ENCODE assay signal across 17 mouse cellular contexts in the genomic region with DNA sequence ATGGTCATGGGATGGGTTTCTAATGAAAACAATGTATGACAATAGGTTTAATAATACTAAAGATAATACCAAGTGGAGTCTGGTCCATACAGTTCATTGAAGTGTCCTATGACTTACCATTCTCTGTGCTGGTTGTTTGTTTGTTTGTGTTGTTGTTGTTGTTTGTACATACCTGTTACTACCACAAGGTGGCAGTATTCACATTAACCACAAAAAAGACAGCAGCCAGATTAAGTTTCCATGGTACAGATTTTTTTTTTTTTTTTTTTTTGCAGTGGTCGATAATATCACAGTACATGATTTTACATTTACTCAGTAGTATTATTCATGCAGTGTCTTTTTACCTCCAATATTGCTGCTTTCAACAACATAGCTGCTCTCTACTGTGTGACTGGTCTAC. TPM values are rescaled to one million over a fixed set of nuclear protein-coding genes. Genes with fewer than 3 reads are reported as not detected.
DNase-seq lines count a peak whose midpoint lies in the region; ATAC-seq and TF ChIP-seq lines count a peak whose summit lies in the region.
"Had no signal": no experiment of that assay in that cellular context is flagged by ENCODE, and none has a peak within 500 bp of the region (broad histone marks: within the 10 kb centered on the region; RNA-seq: fewer than 3 reads in every experiment).

No protein-coding gene starts in this region.

- H3K4me2 ChIP-seq in hindbrain, postnatal 0 days (ENCODE audit: low read depth, low read length) = no peak overlapping the region
- no peak overlapping the region for H3K4me2 ChIP-seq in hindbrain, embryonic 12.5 days (replicated peaks)
- no peak overlapping the region for H3K4me2 ChIP-seq in lung, postnatal 0 days (replicated peaks; ENCODE audit: low read depth, low read length)
- H3K4me2 ChIP-seq: embryonic facial prominence, embryonic 15.5 days; forebrain, embryonic 12.5 days; hindbrain, embryonic 15.5 days; midbrain, embryonic 12.5 days had no signal

- no peak for ATAC-seq in hindbrain, postnatal 0 days
- no peak for ATAC-seq in hindbrain, embryonic 12.5 days (ENCODE audit: low FRiP score)
- ATAC-seq in lung, postnatal 0 days = no peak

- H3K4me3 ChIP-seq in hindbrain, postnatal 0 days (ENCODE audit: low read length) = no peak overlapping the region
- no peak overlapping the region for H3K4me3 ChIP-seq in hindbrain, embryonic 12.5 days
- H3K4me3 ChIP-seq in lung, postnatal 0 days (ENCODE audit: low read depth, low read length) = no peak overlapping the region
- no peak overlapping the region for H3K4me3 ChIP-seq in MEL (ENCODE audit: control insufficient read depth in 1 of 2, insufficient read depth in 1 of 2, low read depth in 2 of 2, low read length in 2 of 2)
- H3K4me3 ChIP-seq: embryonic facial prominence, embryonic 15.5 days; forebrain, embryonic 12.5 days; hindbrain, embryonic 15.5 days; midbrain, embryonic 12.5 days had no signal

- peak; percentile 31 for DNase-seq in hindbrain, postnatal 0 days (ENCODE audit: low spot score)
- peak; percentile 28 for DNase-seq in lung, postnatal 0 days (ENCODE audit: low spot score)
- no peak for DNase-seq in lung, postnatal 36 days
- DNase-seq in MEL (ENCODE audit: low read depth, low spot score) = no peak
- peak; percentile 47 for DNase-seq in retina, embryonic 14.5 days (ENCODE audit: low spot score)
- no peak for DNase-seq in spleen, adult 18-20 months
- no peak for DNase-seq in heart, postnatal 10 days
- DNase-seq: cerebellum, adult 18-20 months; gastrocnemius, postnatal 25 days; kidney, postnatal 14 days; thymus, postnatal 25 days had no signal

- TF ChIP-seq CTCF in hindbrain, postnatal 0 days (IDR thresholded peaks at IDR 0.05; ENCODE audit: low read depth) = peak; percentile 66
- peak; percentile 68 for TF ChIP-seq CTCF in lung, postnatal 0 days (IDR thresholded peaks at IDR 0.05)
- TF ChIP-seq CTCF in MEL (IDR thresholded peaks at IDR 0.05 in 2 of 3, conservative IDR thresholded peaks at IDR 0.05 in 1 of 3; ENCODE audit: control insufficient read depth in 1 of 3, insufficient read depth in 1 of 3, low read depth in 2 of 3, low read length in 3 of 3, poor library complexity in 1 of 3, severe bottlenecking in 1 of 3) = peak; percentile 8 to 43 (median 28); a peak in 4 of 6 replicates

- no peaks in the 10 kb centered on the region for H3K36me3 ChIP-seq in hindbrain, postnatal 0 days (ENCODE audit: insufficient read depth, low read length)
- no peaks in the 10 kb centered on the region for H3K36me3 ChIP-seq in hindbrain, embryonic 12.5 days
- H3K36me3 ChIP-seq in lung, postnatal 0 days (ENCODE audit: insufficient read depth, low read length) = no peaks in the 10 kb centered on the region
- H3K36me3 ChIP-seq in MEL (ENCODE audit: control insufficient read depth in 1 of 2, insufficient read depth in 2 of 2, low read length in 2 of 2) = no peaks in the 10 kb centered on the region
- H3K36me3 ChIP-seq: embryonic facial prominence, embryonic 15.5 days; forebrain, embryonic 12.5 days; hindbrain, embryonic 15.5 days; midbrain, embryonic 12.5 days had no signal

- no peak for TF ChIP-seq POLR2A in MEL (IDR thresholded peaks at IDR 0.05; ENCODE audit: control insufficient read depth in 1 of 2, insufficient read depth in 1 of 2, low read depth in 1 of 2, low read length in 2 of 2, poor library complexity in 1 of 2)

- TF ChIP-seq EP300 in lung, postnatal 0 days (IDR thresholded peaks at IDR 0.05) = no peak
- no peak for TF ChIP-seq EP300 in MEL (IDR thresholded peaks at IDR 0.05; ENCODE audit: low read depth in 1 of 2, low read length in 2 of 2)

- peak; percentile 27 for TF ChIP-seq RAD21 in MEL (IDR thresholded peaks at IDR 0.05; ENCODE audit: low read depth, low read length)

- 44% methylated on average over 1 of the region's 1 CpGs for WGBS in hindbrain, postnatal 0 days
- WGBS in hindbrain, embryonic 12.5 days = 53% methylated on average over 1 of the region's 1 CpGs
- WGBS in lung, postnatal 0 days = 27% methylated on average over 1 of the region's 1 CpGs

- no peak overlapping the region for H3K9ac ChIP-seq in hindbrain, postnatal 0 days (replicated peaks; ENCODE audit: low read length)
- H3K9ac ChIP-seq in hindbrain, embryonic 12.5 days = no peak overlapping the region
- no peak overlapping the region for H3K9ac ChIP-seq in lung, postnatal 0 days (replicated peaks; ENCODE audit: low read depth)
- H3K9ac ChIP-seq in MEL (ENCODE audit: control insufficient read depth, low read depth, low read length, poor library complexity, severe bottlenecking) = no peak overlapping the region
- H3K9ac ChIP-seq: embryonic facial prominence, embryonic 15.5 days; forebrain, embryonic 12.5 days; hindbrain, embryonic 15.5 days; midbrain, embryonic 12.5 days had no signal

- no peaks in the 10 kb centered on the region for H3K4me1 ChIP-seq in hindbrain, postnatal 0 days (ENCODE audit: insufficient read depth, low read length)
- no peaks in the 10 kb centered on the region for H3K4me1 ChIP-seq in hindbrain, embryonic 12.5 days
- H3K4me1 ChIP-seq in lung, postnatal 0 days (ENCODE audit: insufficient read depth, low read depth, low read length) = no peaks in the 10 kb centered on the region
- H3K4me1 ChIP-seq in MEL (ENCODE audit: control insufficient read depth in 1 of 2, insufficient read depth in 2 of 2, low read length in 2 of 2) = no peaks in the 10 kb centered on the region
- H3K4me1 ChIP-seq: embryonic facial prominence, embryonic 15.5 days; forebrain, embryonic 12.5 days; hindbrain, embryonic 15.5 days; midbrain, embryonic 12.5 days had no signal

- H3K79me2 ChIP-seq in MEL (ENCODE audit: control insufficient read depth, insufficient read depth, low read length, poor library complexity) = no peaks in the 10 kb centered on the region

- intact Hi-C loops in heart, postnatal 10 days (cut with DNase I) = loop anchor here (2.0 to 5.0 kb wide), 3 partner anchors 43 to 191 kb away; no protein-coding TSS in a partner anchor

- no peaks in the 10 kb centered on the region for H3K9me3 ChIP-seq in hindbrain, postnatal 0 days (ENCODE audit: low read length)
- no peaks in the 10 kb centered on the region for H3K9me3 ChIP-seq in hindbrain, embryonic 12.5 days (replicated peaks)
- H3K9me3 ChIP-seq in lung, postnatal 0 days (ENCODE audit: low read length) = no peaks in the 10 kb centered on the region
- H3K9me3 ChIP-seq in MEL (replicated peaks; ENCODE audit: insufficient read depth, low read length) = no peaks in the 10 kb centered on the region
- H3K9me3 ChIP-seq: embryonic facial prominence, embryonic 15.5 days; forebrain, embryonic 12.5 days; hindbrain, embryonic 15.5 days; midbrain, embryonic 12.5 days had no signal

- no peaks in the 10 kb centered on the region for H3K27me3 ChIP-seq in hindbrain, postnatal 0 days (ENCODE audit: insufficient read depth, low read length)
- no peaks in the 10 kb centered on the region for H3K27me3 ChIP-seq in hindbrain, embryonic 12.5 days
- H3K27me3 ChIP-seq in lung, postnatal 0 days (replicated peaks; ENCODE audit: insufficient read depth, low read length) = no peaks in the 10 kb centered on the region
- peaks cover 0 to 2% of the 10 kb centered on the region in 2 experiments; a peak in 1 of 4 replicates for H3K27me3 ChIP-seq in MEL (ENCODE audit: control insufficient read depth in 1 of 2, insufficient read depth in 2 of 2, low read length in 2 of 2)
- H3K27me3 ChIP-seq: embryonic facial prominence, embryonic 15.5 days; forebrain, embryonic 12.5 days; hindbrain, embryonic 15.5 days; midbrain, embryonic 12.5 days had no signal

- no peak overlapping the region for H3K27ac ChIP-seq in hindbrain, postnatal 0 days
- no peak overlapping the region for H3K27ac ChIP-seq in hindbrain, embryonic 12.5 days
- H3K27ac ChIP-seq in lung, postnatal 0 days (ENCODE audit: low read length) = no peak overlapping the region
- no peak overlapping the region for H3K27ac ChIP-seq in MEL (ENCODE audit: control insufficient read depth, low read depth, low read length)
- H3K27ac ChIP-seq: embryonic facial prominence, embryonic 15.5 days; forebrain, embryonic 12.5 days; hindbrain, embryonic 15.5 days; midbrain, embryonic 12.5 days had no signal

TF ChIP-seq in MEL, 35 proteins besides CTCF, POLR2A, EP300 and RAD21:
- TF ChIP-seq SMC3 (IDR thresholded peaks at IDR 0.05; ENCODE audit: low read depth, low read length) (peak; percentile 24), ZNF384 (IDR thresholded peaks at IDR 0.05; ENCODE audit: low read depth, low read length) (peak; percentile 73), JUND (IDR thresholded peaks at IDR 0.05; ENCODE audit: low read depth, low read length) (no peak), POLR2AphosphoS2 (IDR thresholded peaks at IDR 0.05; ENCODE audit: low read length) (no peak)

RNA-seq across cellular contexts. Expression of gene Fam110c, which starts 52.4 kb away (rescaled TPM):
- 0.07 and 0.10 TPM in 2 replicates for total RNA-seq in hindbrain, postnatal 0 days (2014; rRNA removed)
- 0.09 and 0.25 TPM in 2 replicates for polyA plus RNA-seq in hindbrain, postnatal 0 days (2015; fragmentation: Nextera tagmentation; extraction: Ambion mirVana)
- 0.21 and 0.30 TPM in 2 replicates for polyA plus RNA-seq in hindbrain, embryonic 12.5 days (2016; fragmentation: Nextera tagmentation; extraction: Ambion mirVana)
- 2.7 and 3.1 TPM in 2 replicates for polyA plus RNA-seq in lung, postnatal 0 days (2015; fragmentation: Nextera tagmentation; extraction: Ambion mirVana)
- 0.04 TPM in 1 of 2 replicates, not detected in the other for total RNA-seq in MEL (2012; rRNA removed)
- under 1 TPM in 1 of 2 experiments, not detected in 1; 0.40 TPM for polyA plus RNA-seq in MEL (2012; ENCODE audit: insufficient read depth in 1 of 2, insufficient read length in 2 of 2, low read depth in 1 of 2, low replicate concordance in 2 of 2, missing spikeins in 1 of 2)
- total RNA-seq in heart, postnatal 10 days (2021) = under 1 TPM; 0.26 to 0.52 TPM
- total RNA-seq: gastrocnemius, postnatal 25 days had no signal
- polyA plus RNA-seq: cortical plate, adult 2 months had no signal

Comparison
In these comparisons a context has a peak if more than half of its experiments do, and no peak if none do; other contexts are left out.
1. DNase-seq: peak in hindbrain, postnatal 0 days (single experiment), lung, postnatal 0 days (single experiment) and retina, embryonic 14.5 days (single experiment); none in lung, postnatal 36 days (single experiment), MEL (single experiment), spleen, adult 18-20 months (0 of 2) and heart, postnatal 10 days (0 of 2).
2. Peak in every context shown above with its lines, with median percentiles within 50 percentile points of each other: CTCF ChIP-seq.